Mouse (Mus musculus): ENCODE measurements around the gene Gm49776. TPM values are rescaled to one million over a fixed set of nuclear protein-coding genes. Genes with fewer than 3 reads are reported as not detected.
A peak's percentile ranks its signal among the peaks of the same experiment; 100 is the strongest.
"Not testable (repeated sequence)": the region's sequence is repeated elsewhere in the genome, so short reads cannot be mapped to it uniquely, and the experiment has no call there.

Gm49776 gene
- total RNA-seq (2021): not detected
- long read RNA-seq, experiment 1, partial matches to known transcripts: 0 of 10 reads
- long read RNA-seq, experiment 1, other reads (novel, unspliced or antisense): 10 of 10 reads
- long read RNA-seq, experiment 2: 0 reads

DNA sequence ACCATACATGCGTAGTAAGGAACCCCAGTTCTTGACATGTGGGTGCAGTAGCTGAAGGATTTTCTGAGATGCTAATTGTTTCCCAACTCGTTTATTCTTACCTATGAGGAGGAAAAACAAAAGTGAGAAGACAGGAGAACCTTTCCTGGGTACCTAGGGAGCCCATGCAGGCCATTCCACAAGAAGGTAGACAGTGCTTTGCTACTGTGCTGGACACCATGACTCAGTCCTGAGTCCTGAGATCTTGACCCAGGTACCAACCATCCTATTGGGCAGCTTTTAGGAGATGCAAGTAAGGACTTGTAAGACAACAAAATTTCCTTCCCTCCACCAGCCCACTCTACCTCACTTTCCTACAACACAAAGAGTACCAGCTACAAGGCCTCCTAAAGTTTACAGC is at the start of gene Gm49776:
Gm49776 (minus strand) TSS at position 101 of the 400 bp plus-strand sequence.
- DNase-seq (ENCODE audit: low spot score in 2 of 2): no peak

DNA sequence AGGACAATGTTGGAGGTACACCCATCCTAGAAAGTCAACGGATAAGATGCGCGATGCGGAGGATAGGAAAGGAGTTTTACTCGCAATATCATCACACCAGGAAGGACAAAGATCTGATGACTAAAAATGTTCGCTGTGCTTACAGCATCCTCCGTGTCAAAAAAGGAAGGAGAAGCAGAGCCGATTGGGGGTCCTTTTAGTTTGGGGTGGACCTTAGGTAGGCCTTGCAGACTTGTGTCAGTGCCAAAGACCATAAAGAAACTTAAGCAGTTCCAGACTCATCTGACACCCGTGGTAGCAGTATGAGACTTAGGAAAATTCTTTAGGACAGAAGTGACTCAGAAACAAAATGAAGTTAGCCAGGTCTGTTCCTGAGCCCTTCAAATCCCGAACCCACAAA is 31.5 kb upstream of the Gm49776 start:
- not testable (repeated sequence) for DNase-seq (ENCODE audit: low spot score in 2 of 2)

DNA sequence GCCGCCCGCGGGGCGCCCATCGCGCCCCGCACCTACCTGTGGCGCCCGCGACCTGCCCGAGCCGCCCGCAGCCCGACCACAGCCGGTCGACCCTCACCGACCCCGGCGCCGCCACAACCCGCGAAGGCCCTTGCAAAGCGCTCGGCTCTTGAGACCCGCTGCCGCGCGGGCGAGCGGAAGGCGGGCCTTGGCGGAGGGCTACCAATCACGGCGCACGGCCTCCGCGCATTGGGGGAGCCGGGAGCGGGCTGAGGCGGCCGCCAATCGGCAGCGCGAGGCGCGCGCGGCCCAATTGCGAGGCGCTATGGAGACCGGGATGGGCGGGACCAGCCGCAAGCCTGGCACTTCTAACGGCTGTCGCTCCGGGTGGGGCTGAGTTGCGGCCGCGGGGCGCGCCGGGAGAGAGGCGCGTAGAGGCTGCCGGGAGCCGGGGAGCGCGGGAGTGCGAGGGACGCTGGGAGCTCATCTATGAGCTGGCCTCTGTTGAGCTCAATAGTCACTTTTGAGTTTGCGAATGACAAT is 31.0 kb upstream of the Gm49776 start, which contains the start of gene Dgcr8:
Dgcr8 (minus strand) TSS at position 180 of the 522 bp plus-strand sequence.
- peak; percentile 96 to 99 for DNase-seq (ENCODE audit: low spot score in 2 of 2)

GRCm38 (mm10) chr16:18288581-18289061 is 30.5 kb upstream of the Gm49776 start:
- DNase-seq (ENCODE audit: low spot score in 2 of 2): no peak

DNA sequence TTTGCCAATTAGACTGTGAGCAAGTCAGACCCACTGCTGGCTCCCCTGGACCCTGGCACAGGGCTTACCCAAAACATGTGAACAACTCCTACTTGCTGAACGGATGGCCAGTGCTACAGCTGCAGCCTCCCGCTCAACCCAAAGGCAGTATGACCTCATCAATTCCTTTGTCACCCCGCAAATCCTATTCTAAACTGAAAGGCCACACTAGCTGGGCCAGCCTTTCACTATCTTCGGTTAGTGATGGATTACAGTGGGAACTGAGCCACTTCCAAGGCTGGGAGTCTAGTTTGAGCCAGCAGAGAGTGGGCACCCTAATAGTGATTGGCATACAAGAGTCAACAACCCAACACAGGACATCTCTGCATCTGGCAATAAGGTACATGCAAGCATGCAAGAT is 30.0 kb upstream of the Gm49776 start:
- DNase-seq (ENCODE audit: low spot score in 2 of 2): no peak

- DNase-seq (ENCODE audit: low spot score in 2 of 2): no peak
Measured at GRCm38 (mm10) chr16:18275166-18275565, 17.0 kb upstream of the Gm49776 start.

- no peak for DNase-seq (ENCODE audit: low spot score in 2 of 2)
Measured at GRCm38 (mm10) chr16:18268182-18268581, 10.1 kb upstream of the Gm49776 start.

DNA sequence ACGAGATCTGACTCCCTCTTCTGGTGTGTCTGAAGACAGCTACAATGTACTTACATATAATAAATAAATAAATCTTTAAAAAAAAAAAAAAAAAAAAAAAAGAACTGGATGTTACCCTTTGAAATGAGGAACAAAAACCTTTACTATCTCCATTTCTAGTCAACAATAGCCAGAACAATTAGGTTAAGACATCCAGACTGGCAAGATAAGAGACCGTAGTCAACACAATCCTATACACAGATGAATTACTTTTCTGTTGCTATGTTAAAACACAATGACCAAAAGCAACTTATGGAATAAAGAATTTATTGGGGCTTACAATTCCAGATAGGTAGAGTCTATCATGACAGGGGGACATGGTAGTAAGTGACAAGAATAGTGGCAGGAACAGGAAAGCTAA is 6.9 kb upstream of the Gm49776 start:
- no peak for DNase-seq (ENCODE audit: low spot score in 2 of 2)

DNA sequence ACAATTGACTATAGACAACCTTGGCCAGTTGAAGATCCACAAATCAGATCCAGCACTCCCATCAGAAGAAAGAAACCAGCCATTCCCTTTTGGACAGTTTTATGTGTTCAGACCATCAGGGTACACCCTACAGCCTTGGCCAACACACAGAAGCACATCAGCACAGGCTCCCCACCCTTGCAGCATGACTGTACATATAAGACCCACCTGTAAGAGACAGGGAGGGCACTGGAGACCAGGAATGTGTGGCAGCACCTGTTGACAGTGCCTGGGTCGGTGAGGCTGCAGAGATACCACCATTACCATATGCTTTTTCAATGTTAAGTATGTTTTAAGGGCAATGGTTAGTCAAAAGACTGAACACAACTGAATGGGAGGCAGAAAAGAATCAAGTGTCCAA is 4.3 kb downstream of the Gm49776 start:
- DNase-seq (ENCODE audit: low spot score in 2 of 2): no peak

GRCm38 (mm10) chr16:18252736-18253135 is 5.4 kb downstream of the Gm49776 start:
- no peak for DNase-seq (ENCODE audit: low spot score in 2 of 2)

- no peak for DNase-seq (ENCODE audit: low spot score in 2 of 2)
Measured at GRCm38 (mm10) chr16:18250828-18251790, 7.0 kb downstream of the Gm49776 start.

GRCm38 (mm10) chr16:18250231-18250630 is 7.9 kb downstream of the Gm49776 start:
- no peak for DNase-seq (ENCODE audit: low spot score in 2 of 2)

GRCm38 (mm10) chr16:18249364-18249967 is 8.7 kb downstream of the Gm49776 start:
- peak; percentile 34 to 43 for DNase-seq (ENCODE audit: low spot score in 2 of 2)

DNA sequence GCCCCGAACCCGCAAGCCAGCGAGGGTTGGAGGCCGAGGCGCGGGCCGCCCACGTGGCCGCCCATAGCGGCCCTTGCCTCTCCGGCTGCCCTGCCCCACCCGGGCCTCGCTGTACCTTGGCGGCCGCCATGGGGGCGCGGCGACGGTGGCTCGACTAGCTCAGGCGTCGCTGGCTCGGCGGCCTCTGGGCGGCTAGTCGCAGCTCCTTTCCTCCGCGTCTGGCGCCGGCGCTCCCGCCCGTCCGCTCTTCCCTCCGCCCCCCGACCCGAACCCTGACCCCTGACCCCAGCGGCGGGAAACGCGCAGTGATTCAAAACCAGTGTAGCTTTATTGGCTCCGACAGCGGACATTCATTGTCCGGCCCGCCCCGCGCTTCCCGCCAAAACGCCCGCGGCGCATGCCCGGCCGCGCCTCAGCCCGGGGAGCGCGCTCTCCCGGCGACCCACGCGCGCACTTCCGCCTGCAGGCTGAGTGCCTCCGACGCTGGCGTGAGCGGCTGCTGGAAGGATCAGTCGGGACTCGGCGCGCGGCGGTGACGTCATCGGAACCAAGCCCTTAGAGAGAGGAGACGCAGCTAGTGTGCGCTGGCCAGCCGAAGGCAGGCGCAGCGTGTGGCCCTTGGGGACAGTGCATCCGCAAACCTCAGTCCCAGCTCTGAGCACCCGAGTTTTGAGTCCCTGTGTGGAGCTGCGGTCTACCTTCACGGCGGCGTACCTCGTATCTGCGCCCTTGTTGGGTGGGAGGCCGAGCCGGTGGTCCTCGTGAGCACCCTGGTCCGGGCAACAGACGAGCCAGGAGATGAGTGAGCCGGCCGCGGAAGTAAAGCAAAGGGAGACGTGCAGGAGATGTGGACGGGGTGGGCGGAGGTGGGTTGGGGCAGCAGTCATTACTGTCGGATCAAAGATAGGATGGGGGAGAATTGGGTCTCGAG is 9.4 kb downstream of the Gm49776 start, which contains the start of the genes Trmt2a and Ranbp1:
Trmt2a (plus strand) TSS at position 247 of the 931 bp plus-strand sequence.
Ranbp1 (minus strand) TSS at position 300 of the 931 bp plus-strand sequence.
- peak; percentile 99 for DNase-seq (ENCODE audit: low spot score in 2 of 2)

DNA sequence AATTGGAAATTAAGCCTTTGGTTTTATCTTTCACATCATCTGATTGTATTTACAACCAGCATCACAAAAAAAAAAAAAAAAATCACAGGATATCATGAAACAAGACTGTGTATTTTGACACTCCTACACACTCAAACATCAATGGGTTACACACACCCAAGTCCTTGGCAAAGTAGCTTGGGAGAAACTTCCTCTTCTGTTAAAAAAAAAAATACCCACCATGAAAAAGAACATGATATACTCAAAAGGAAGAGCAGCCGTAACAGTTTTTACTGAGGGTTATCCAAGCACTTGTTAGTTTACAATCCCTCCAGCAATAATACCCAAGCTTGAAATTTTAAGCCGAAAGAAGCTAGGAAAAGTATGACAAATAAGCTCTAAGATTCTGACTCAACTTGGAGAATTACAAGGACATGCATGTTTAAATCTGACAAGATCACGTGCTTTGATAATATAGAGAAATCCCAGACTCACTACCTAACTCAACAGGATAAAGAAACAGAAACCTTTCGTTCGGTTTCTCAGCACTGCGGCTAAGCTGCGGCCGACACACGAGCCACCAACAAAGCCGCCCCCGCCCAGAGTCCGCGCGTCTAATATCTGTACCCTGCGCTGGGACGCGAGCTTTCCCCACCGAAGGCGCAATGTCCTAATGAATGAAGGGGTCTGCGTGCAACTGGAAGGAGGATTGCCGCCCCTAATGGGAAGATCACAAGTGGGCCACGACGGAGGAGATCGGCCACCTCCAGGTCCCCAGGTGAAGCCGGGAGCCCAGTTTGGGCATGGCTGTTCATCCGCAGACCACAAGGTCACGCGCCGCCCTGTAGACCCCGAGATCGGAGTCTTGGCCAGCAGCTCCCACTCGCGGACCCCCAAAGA is 10.4 kb downstream of the Gm49776 start:
- DNase-seq (ENCODE audit: low spot score in 2 of 2): no peak

DNA sequence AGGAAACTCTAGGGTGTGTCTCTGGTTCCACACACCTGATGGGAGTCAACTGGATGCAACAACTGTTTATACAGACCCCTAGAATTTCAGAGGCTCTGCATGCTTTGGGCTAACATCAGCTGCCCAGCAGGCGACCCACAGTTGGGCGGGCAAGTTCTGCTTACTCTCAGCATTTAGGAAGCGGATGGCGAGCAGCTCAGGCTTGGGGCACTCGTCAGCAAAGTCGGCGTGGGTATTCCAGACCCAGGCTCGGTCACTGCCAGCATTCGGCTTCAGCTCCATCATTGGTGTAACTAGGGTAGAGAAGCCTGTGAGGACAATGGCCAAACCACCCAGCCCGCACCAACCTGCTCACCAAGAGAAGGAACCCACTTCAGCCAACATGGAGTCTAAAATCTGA is 16.5 kb downstream of the Gm49776 start:
- no peak for DNase-seq (ENCODE audit: low spot score in 2 of 2)

- no peak for DNase-seq (ENCODE audit: low spot score in 2 of 2)
Measured at GRCm38 (mm10) chr16:18236676-18237501, 21.2 kb downstream of the Gm49776 start.

DNA sequence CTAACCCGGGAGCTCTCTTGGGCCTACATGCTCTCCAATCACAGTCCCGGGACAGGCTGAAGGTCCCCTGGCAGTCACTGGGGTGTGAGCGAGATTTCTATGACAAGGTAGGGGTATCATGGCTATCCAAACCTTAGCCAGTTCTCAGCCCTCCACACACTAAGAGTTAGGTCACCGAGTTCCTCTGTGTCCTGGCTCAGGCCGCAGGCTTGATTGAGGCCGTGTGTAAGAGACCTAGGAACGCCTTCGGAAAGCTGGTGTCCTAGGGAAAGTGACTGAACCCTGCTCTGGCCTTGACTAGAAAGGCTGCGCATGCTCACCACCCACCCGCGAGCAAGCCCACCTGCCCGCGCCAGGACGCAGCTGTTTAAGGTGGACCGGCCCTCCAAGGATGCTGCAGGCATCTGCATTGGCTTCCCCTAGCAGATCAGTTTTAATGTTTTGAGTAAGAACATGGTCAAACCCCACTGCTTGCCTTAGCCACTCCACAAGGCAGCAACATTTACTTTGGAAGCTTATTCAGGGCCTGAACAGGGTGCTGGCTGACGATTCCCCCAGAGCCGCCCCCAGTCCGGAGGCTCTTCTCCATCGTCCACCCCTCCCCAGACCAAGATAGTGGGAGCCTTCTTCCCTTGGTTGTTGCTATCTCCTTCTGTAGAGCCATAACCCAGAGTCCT is 22.6 kb downstream of the Gm49776 start:
- peak; percentile 64 to 76 for DNase-seq (ENCODE audit: low spot score in 2 of 2)
